Comparison of ENCODE assay signal across 15 mouse cellular contexts in the genomic region with DNA sequence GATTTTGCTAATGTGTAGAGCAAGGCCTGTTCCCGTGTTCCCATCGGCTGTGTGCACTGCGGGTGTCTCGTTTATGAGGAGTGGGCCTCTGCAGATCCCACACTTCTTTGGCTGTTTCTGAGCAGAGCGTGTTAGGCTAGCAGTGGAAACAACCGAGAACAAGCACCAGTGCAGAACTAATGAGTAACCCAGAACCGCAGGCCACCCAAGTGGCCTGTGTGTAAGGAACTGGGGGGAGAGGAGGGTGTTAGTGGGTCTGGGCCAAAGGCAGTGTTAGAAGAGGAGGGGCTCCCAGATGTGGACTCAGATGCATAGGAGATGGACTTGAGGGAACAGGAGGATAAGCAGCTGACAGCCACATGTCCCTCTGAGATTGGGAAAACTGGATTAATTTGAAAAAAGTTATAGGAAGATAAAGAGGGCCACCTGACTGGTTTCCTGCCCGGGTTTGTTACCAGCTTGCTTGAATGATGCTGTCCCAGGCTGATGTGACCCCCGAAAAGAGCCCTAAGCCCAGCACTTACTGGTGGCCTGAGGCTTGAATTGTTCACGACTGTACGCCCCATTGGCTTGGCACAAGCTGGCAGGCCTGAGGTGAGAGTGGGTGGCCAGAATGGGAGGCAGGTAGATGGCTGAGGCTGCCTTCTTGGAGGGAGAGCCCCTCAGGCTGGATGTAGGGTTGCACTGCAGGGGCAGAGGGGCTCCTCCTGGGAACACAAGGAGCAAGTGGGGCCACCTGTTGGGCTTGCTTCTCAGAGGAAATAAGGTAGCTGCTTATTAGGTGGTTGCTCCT. TPM values are rescaled to one million over a fixed set of nuclear protein-coding genes. Genes with fewer than 3 reads are reported as not detected.
DNase-seq lines count a peak whose midpoint lies in the region; ATAC-seq and TF ChIP-seq lines count a peak whose summit lies in the region.
"Had no signal": no experiment of that assay in that cellular context is flagged by ENCODE, and none has a peak within 500 bp of the region (broad histone marks: within the 10 kb centered on the region; RNA-seq: fewer than 3 reads in every experiment).

No protein-coding gene starts in this region.

- H3K36me3 ChIP-seq in heart, postnatal 0 days (replicated peaks; ENCODE audit: control insufficient read depth, insufficient read depth, low read length) = peaks cover 31% of the 10 kb centered on the region
- peaks cover 40% of the 10 kb centered on the region for H3K36me3 ChIP-seq in heart, embryonic 12.5 days
- H3K36me3 ChIP-seq in kidney, embryonic 16.5 days (ENCODE audit: insufficient read depth, low read length) = peaks cover 15% of the 10 kb centered on the region
- H3K36me3 ChIP-seq in limb, embryonic 15.5 days = peaks cover 33% of the 10 kb centered on the region

- no peak for ATAC-seq in heart, postnatal 0 days (ENCODE audit: insufficient read depth, low read depth)
- no peak for ATAC-seq in heart, embryonic 12.5 days (ENCODE audit: insufficient number of reproducible peaks, low FRiP score)
- ATAC-seq in kidney, embryonic 16.5 days (ENCODE audit: low FRiP score, low TSS enrichment) = peak; percentile 57; the same call in 1 of the 2 replicates
- ATAC-seq in limb, embryonic 15.5 days (ENCODE audit: insufficient number of reproducible peaks, low FRiP score, low TSS enrichment, low read depth) = peak; percentile 57; the same call in 1 of the 2 replicates

- H3K9ac ChIP-seq in heart, postnatal 0 days (replicated peaks; ENCODE audit: low read depth, low read length) = no peak overlapping the region
- no peak overlapping the region for H3K9ac ChIP-seq in heart, embryonic 12.5 days
- no peak overlapping the region for H3K9ac ChIP-seq in kidney, embryonic 16.5 days (replicated peaks; ENCODE audit: low read length)
- H3K9ac ChIP-seq in limb, embryonic 15.5 days = no peak overlapping the region

- no peak overlapping the region for H3K4me3 ChIP-seq in heart, postnatal 0 days (ENCODE audit: low read depth, low read length)
- no peak overlapping the region for H3K4me3 ChIP-seq in heart, embryonic 12.5 days
- H3K4me3 ChIP-seq in kidney, embryonic 16.5 days (ENCODE audit: low read length) = no peak overlapping the region
- H3K4me3 ChIP-seq in limb, embryonic 15.5 days = no peak overlapping the region
- H3K4me3 ChIP-seq: heart, embryonic 10.5 days; midbrain, embryonic 10.5 days had no signal

- TF ChIP-seq CTCF in heart, postnatal 0 days (IDR thresholded peaks at IDR 0.05; ENCODE audit: low read depth) = no peak

- 72% methylated on average over 11 of the region's 11 CpGs for WGBS in heart, postnatal 0 days
- 71% methylated on average over 11 of the region's 11 CpGs for WGBS in heart, embryonic 12.5 days
- WGBS in kidney, embryonic 16.5 days = 52% methylated on average over 11 of the region's 11 CpGs
- WGBS in limb, embryonic 15.5 days = 40% methylated on average over 11 of the region's 11 CpGs

- no peak overlapping the region for H3K4me2 ChIP-seq in heart, postnatal 0 days (ENCODE audit: low read depth, low read length)
- no peak overlapping the region for H3K4me2 ChIP-seq in heart, embryonic 12.5 days
- H3K4me2 ChIP-seq in kidney, embryonic 16.5 days (replicated peaks; ENCODE audit: low read depth, low read length) = no peak overlapping the region
- H3K4me2 ChIP-seq in limb, embryonic 15.5 days = no peak overlapping the region

- H3K9me3 ChIP-seq in heart, postnatal 0 days (replicated peaks; ENCODE audit: control insufficient read depth, low read length) = no peaks in the 10 kb centered on the region
- no peaks in the 10 kb centered on the region for H3K9me3 ChIP-seq in heart, embryonic 12.5 days (replicated peaks)
- no peaks in the 10 kb centered on the region for H3K9me3 ChIP-seq in kidney, embryonic 16.5 days (ENCODE audit: low read length)
- H3K9me3 ChIP-seq in limb, embryonic 15.5 days = no peaks in the 10 kb centered on the region
- H3K9me3 ChIP-seq: heart, embryonic 10.5 days; midbrain, embryonic 10.5 days had no signal

- peaks cover 10% of the 10 kb centered on the region for H3K4me1 ChIP-seq in heart, postnatal 0 days (ENCODE audit: control insufficient read depth, insufficient read depth)
- peaks cover 4% of the 10 kb centered on the region; the same call in 1 of the 2 replicates for H3K4me1 ChIP-seq in heart, embryonic 12.5 days (replicated peaks)
- H3K4me1 ChIP-seq in kidney, embryonic 16.5 days (ENCODE audit: insufficient read depth, low read length) = peaks cover 23% of the 10 kb centered on the region
- H3K4me1 ChIP-seq in limb, embryonic 15.5 days = peaks cover 24% of the 10 kb centered on the region

- no peak for DNase-seq in heart, postnatal 0 days (ENCODE audit: low spot score)
- DNase-seq in lung, postnatal 10 days = peak; percentile 41
- DNase-seq in lung, adult 18-20 months = no peak
- no peak for DNase-seq in cerebellum, postnatal 25 days
- DNase-seq in adrenal gland, postnatal 10 days = no peak
- DNase-seq: cerebellum, postnatal 10 days; gastrocnemius, postnatal 25 days; heart, postnatal 4 days; right cerebral cortex, postnatal 14 days; thymus, postnatal 25 days had no signal

- H3K27me3 ChIP-seq in heart, postnatal 0 days (ENCODE audit: control insufficient read depth, insufficient read depth, low read length) = no peaks in the 10 kb centered on the region
- no peaks in the 10 kb centered on the region for H3K27me3 ChIP-seq in heart, embryonic 12.5 days (replicated peaks)
- no peaks in the 10 kb centered on the region for H3K27me3 ChIP-seq in kidney, embryonic 16.5 days (ENCODE audit: insufficient read depth, low read length)
- H3K27me3 ChIP-seq in limb, embryonic 15.5 days = no peaks in the 10 kb centered on the region

- 0 out of 2 replicates have a peak, but pooled peaks have one; percentile 11 for TF ChIP-seq EP300 in heart, postnatal 0 days (IDR thresholded peaks at IDR 0.05; ENCODE audit: low read depth)

- peak overlapping the region; percentile 23; the same call in 1 of the 2 replicates for H3K27ac ChIP-seq in heart, postnatal 0 days (ENCODE audit: low read depth)
- H3K27ac ChIP-seq in heart, embryonic 12.5 days (ENCODE audit: poor library complexity, severe bottlenecking) = no peak overlapping the region
- H3K27ac ChIP-seq in kidney, embryonic 16.5 days (ENCODE audit: low read length) = peak overlapping the region; percentile 6; the same call in 1 of the 2 replicates
- peak overlapping the region; percentile 69 for H3K27ac ChIP-seq in limb, embryonic 15.5 days
- H3K27ac ChIP-seq: heart, embryonic 10.5 days; midbrain, embryonic 10.5 days had no signal

RNA-seq across cellular contexts. Expression of gene Polr2f, which starts 4.8 kb away (rescaled TPM):
- 50.2 and 84.8 TPM in 2 replicates for total RNA-seq in heart, postnatal 0 days (2014; rRNA removed; ENCODE audit: low replicate concordance)
- 271 and 286 TPM in 2 replicates for polyA plus RNA-seq in heart, postnatal 0 days (2015; fragmentation: Nextera tagmentation; extraction: Ambion mirVana)
- 265 and 289 TPM in 2 replicates for polyA plus RNA-seq in heart, embryonic 12.5 days (2016; fragmentation: Nextera tagmentation; extraction: Ambion mirVana)
- polyA plus RNA-seq in kidney, embryonic 16.5 days (2015; fragmentation: Nextera tagmentation; extraction: Ambion mirVana) = 264 and 294 TPM in 2 replicates
- 295 and 310 TPM in 2 replicates for polyA plus RNA-seq in limb, embryonic 15.5 days (2015; fragmentation: Nextera tagmentation; extraction: Ambion mirVana)
- 100 to 1,000 TPM; 145 TPM for total RNA-seq in adrenal gland, postnatal 10 days (2021)

RNA-seq across cellular contexts. Expression of gene 1700088E04Rik, which starts 5.1 kb away (rescaled TPM):
- total RNA-seq in heart, postnatal 0 days (2014; rRNA removed; ENCODE audit: low replicate concordance) = 2.2 TPM in 1 of 2 replicates, not detected in the other
- 8.8 and 10.7 TPM in 2 replicates for polyA plus RNA-seq in heart, postnatal 0 days (2015; fragmentation: Nextera tagmentation; extraction: Ambion mirVana)
- 6.3 and 6.6 TPM in 2 replicates for polyA plus RNA-seq in heart, embryonic 12.5 days (2016; fragmentation: Nextera tagmentation; extraction: Ambion mirVana)
- polyA plus RNA-seq in kidney, embryonic 16.5 days (2015; fragmentation: Nextera tagmentation; extraction: Ambion mirVana) = 10.1 and 11.9 TPM in 2 replicates
- polyA plus RNA-seq in limb, embryonic 15.5 days (2015; fragmentation: Nextera tagmentation; extraction: Ambion mirVana) = 6.3 and 8.5 TPM in 2 replicates
- 1 to 10 TPM; 3.5 to 3.7 TPM for total RNA-seq in adrenal gland, postnatal 10 days (2021)

RNA-seq across cellular contexts. Expression of gene Micall1, which starts 27.3 kb away (rescaled TPM):
- total RNA-seq in heart, postnatal 0 days (2014; rRNA removed; ENCODE audit: low replicate concordance) = 45.9 and 52.9 TPM in 2 replicates
- 13.2 and 19.0 TPM in 2 replicates for polyA plus RNA-seq in heart, postnatal 0 days (2015; fragmentation: Nextera tagmentation; extraction: Ambion mirVana)
- polyA plus RNA-seq in heart, embryonic 12.5 days (2016; fragmentation: Nextera tagmentation; extraction: Ambion mirVana) = 24.2 and 24.3 TPM in 2 replicates
- 8.5 and 8.9 TPM in 2 replicates for polyA plus RNA-seq in kidney, embryonic 16.5 days (2015; fragmentation: Nextera tagmentation; extraction: Ambion mirVana)
- 15.1 and 16.3 TPM in 2 replicates for polyA plus RNA-seq in limb, embryonic 15.5 days (2015; fragmentation: Nextera tagmentation; extraction: Ambion mirVana)
- 10 to 100 TPM; 29.0 to 33.4 TPM for total RNA-seq in adrenal gland, postnatal 10 days (2021)

RNA-seq across cellular contexts. Expression of gene Sox10, which starts 29.1 kb away (rescaled TPM):
- total RNA-seq in heart, postnatal 0 days (2014; rRNA removed; ENCODE audit: low replicate concordance) = 0.31 and 0.53 TPM in 2 replicates
- 0.12 and 0.34 TPM in 2 replicates for polyA plus RNA-seq in heart, postnatal 0 days (2015; fragmentation: Nextera tagmentation; extraction: Ambion mirVana)
- 0.28 and 0.44 TPM in 2 replicates for polyA plus RNA-seq in heart, embryonic 12.5 days (2016; fragmentation: Nextera tagmentation; extraction: Ambion mirVana)
- polyA plus RNA-seq in kidney, embryonic 16.5 days (2015; fragmentation: Nextera tagmentation; extraction: Ambion mirVana) = 0.51 and 0.56 TPM in 2 replicates
- 4.2 and 5.2 TPM in 2 replicates for polyA plus RNA-seq in limb, embryonic 15.5 days (2015; fragmentation: Nextera tagmentation; extraction: Ambion mirVana)
- total RNA-seq in adrenal gland, postnatal 10 days (2021) = 1 to 10 TPM; 4.7 to 5.3 TPM

Comparison
In these comparisons a context has a peak if more than half of its experiments do, and no peak if none do; other contexts are left out.
1. ATAC-seq: peak in kidney, embryonic 16.5 days (single experiment) and limb, embryonic 15.5 days (single experiment); none in heart, postnatal 0 days (single experiment) and heart, embryonic 12.5 days (single experiment).